Mouse (Mus musculus) forebrain, embryonic 10.5 days (tissue): ENCODE measurements around the gene Rora. TPM values are rescaled to one million over a fixed set of nuclear protein-coding genes. Genes with fewer than 3 reads are reported as not detected.
A peak's percentile ranks its signal among the peaks of the same experiment; 100 is the strongest.

ENCODE experiments used
- DNase-seq: peaks from one replicate; pipeline ENCODE4 v3.0.0-alpha.2; 2017; ENCODE audit warnings: low spot score; ENCODE audit errors: extremely low spot score
- H3K27ac ChIP-seq: fragments of 300-500 bp; sonication (generic); 2 replicates; pipeline ENCODE4 v1.5.1; 2016; ENCODE audit warnings: mild to moderate bottlenecking
- H3K27me3 ChIP-seq: fragments of 300-500 bp; sonication (generic); 2 replicates; pipeline ENCODE4 v1.6.1; 2016; ENCODE audit warnings: mild to moderate bottlenecking; ENCODE audit not compliant: poor library complexity, severe bottlenecking
- H3K36me3 ChIP-seq: fragments of 300-500 bp; sonication (generic); replicated peaks from 2 replicates; pipeline ENCODE4 v1.6.1; 2016; ENCODE audit warnings: mild to moderate bottlenecking, moderate library complexity
- H3K4me1 ChIP-seq: fragments of 300-500 bp; sonication (generic); 2 replicates; pipeline ENCODE4 v1.6.1; 2016
- H3K4me3 ChIP-seq: fragments of 300-500 bp; sonication (generic); 2 replicates; pipeline ENCODE4 v1.5.1; 2016; ENCODE audit warnings: mild to moderate bottlenecking, moderate library complexity
- H3K9me3 ChIP-seq: fragments of 300-500 bp; sonication (generic); 2 replicates; pipeline ENCODE4 v1.6.1; 2016; ENCODE audit warnings: mild to moderate bottlenecking, moderate library complexity
- WGBS: fragments of 180-500 bp; shearing (Covaris S2); methylation state at CpG from one replicate; pipeline ENCODE4 v1.1.7; 2016; 5-methylcytosine and 5-hydroxymethylcytosine counted together
- polyA plus RNA-seq: library from polyadenylated mRNA; unstranded; fragments of >200 nt; fragmentation: Nextera tagmentation; extraction: Ambion mirVana; gene quantifications from 2 replicates; pipeline ENCODE4 v1.2.1, GENCODE M21; 2016

Gene Rora
- polyA plus RNA-seq, 1 experiment from 2014 or later, result 5.6 TPM

DNA sequence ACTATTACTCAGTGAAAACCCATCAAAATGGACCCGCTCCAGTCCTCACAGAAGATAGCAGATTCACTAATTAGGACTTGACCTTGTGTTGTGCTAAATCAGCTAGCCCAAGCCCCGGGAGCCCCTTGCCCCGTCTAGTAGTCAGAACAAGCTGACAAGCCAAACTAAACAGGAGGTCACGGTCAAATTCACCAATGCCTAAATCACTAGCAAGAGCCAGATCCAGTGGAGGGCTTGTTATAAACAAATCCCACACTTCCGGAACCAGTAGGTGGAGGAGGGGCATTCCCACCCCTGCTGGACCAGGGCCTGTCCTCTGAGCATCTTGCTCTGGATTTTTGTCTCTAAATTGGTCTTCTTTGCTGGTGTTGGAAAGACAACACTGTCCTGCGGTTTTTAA is 486.6 kb downstream of the Rora start:
- no peaks in the 10 kb centered on the region for H3K36me3 ChIP-seq
- H3K27ac ChIP-seq, result no peak overlapping the region
- H3K4me3 ChIP-seq, result no peak overlapping the region
- H3K4me1 ChIP-seq, result peaks cover 28% of the 10 kb centered on the region
- DNase-seq, result no peak
- 84% methylated on average over 6 of the region's 6 CpGs for WGBS
- H3K9me3 ChIP-seq, result 0 out of 2 replicates have a peak, but pooled peaks cover under 1% of the 10 kb centered on the region
- peaks cover 37% of the 10 kb centered on the region for H3K27me3 ChIP-seq

DNA sequence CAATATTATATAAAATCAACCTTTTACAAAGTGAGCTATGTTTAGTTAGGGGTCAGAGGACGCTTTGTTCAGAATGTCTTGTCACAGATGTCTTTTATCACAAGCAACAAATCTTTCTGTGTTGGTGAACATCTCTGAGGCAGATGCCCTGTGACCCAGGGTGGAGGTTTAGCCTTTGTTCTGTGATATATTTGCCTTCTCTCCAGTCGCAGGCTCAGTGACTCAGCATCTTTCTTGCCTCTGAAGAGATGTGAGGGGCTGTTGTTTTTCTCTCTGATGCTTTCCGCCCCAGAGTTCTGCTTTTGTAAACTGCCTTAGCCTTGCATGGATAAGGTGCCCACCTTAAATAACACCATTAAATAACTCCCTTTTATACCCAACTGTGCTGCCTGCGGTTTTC is 488.3 kb downstream of the Rora start:
- no peak for DNase-seq
- WGBS, result 75% methylated on average over 4 of the region's 4 CpGs
- Histone ChIP-seq H3K27ac (no peak overlapping the region), H3K36me3 (no peaks in the 10 kb centered on the region), H3K4me1 (peaks cover 23% of the 10 kb centered on the region), H3K9me3 (peaks cover 7% of the 10 kb centered on the region; the same call in 1 of the 2 replicates), H3K27me3 (peaks cover 20% of the 10 kb centered on the region), H3K4me3 (no peak overlapping the region)

DNA sequence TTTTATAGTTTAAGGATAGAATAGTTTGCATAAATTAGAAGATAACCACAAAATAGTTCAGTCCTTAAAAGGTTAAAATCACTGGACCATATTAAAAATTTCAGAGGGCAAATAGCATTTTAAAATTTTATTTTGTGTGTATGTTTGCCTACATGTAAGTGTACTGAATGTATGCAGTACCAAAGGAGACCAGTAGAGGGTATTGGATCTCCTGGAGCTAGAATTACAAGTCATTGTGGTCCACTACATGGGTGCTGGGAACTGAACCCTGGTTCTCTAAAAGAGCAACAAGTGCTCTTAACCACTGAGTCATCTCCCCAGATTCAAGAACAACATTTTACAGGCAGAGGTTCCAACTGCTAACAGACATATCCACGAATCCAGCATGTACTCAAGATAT is 493.4 kb downstream of the Rora start:
- Histone ChIP-seq H3K9me3 (peaks cover 13% of the 10 kb centered on the region), H3K36me3 (no peaks in the 10 kb centered on the region), H3K27ac (no peak overlapping the region), H3K4me3 (no peak overlapping the region), H3K27me3 (peaks cover 15% of the 10 kb centered on the region), H3K4me1 (peaks cover 19% of the 10 kb centered on the region)
- 81% methylated on average over 1 of the region's 1 CpGs for WGBS
- DNase-seq, result no peak

DNA sequence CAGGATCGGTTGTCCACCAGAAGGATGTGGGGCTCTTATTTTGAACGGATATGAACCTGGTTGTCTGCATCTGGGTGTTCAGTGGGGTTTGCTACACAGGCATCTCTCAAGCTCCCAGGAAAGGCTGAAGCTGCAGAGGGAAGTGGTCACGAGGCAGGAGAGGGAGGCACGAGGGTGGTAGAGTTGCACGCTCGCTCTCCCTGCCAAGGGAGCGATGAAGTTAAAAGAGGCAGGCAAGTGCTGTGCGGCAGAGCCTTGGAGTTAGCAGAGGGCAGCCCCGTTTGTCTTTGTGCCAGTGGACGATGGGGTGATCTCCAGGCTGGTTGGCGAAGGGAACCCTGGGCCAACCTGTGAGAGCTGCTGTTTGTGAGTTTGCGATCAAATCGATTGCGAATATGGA is 496.6 kb downstream of the Rora start:
- DNase-seq, result no peak
- Histone ChIP-seq H3K4me1 (peaks cover 19% of the 10 kb centered on the region), H3K4me3 (no peak overlapping the region), H3K36me3 (no peaks in the 10 kb centered on the region), H3K27ac (peak overlapping the region; percentile 6; the same call in 1 of the 2 replicates), H3K27me3 (peaks cover 22% of the 10 kb centered on the region), H3K9me3 (peaks cover 12% of the 10 kb centered on the region)
- 33% methylated on average over 14 of the region's 14 CpGs for WGBS

DNA sequence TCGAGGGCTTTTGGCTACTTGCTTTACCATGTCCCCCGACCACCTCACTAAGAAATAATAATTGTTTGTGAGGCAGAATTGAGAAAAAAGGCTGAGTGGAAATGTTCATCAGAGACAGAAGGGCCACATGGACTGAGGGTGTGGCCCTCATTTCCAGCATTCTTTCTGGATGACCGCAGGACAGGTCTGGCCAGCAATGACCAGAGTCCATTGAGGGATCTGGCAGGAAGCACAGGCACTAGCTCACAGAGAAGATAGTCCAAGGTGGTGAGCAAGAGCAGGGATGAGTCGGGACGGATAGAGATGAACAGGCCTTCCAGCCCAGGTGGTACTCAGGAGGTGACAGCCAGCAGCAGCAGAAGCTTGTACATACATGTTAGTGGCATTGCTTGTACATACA is 501.1 kb downstream of the Rora start:
- no peak for DNase-seq
- H3K4me1 ChIP-seq, result peaks cover 21% of the 10 kb centered on the region
- H3K36me3 ChIP-seq, result no peaks in the 10 kb centered on the region
- H3K27ac ChIP-seq, result no peak overlapping the region
- H3K9me3 ChIP-seq, result no peaks in the 10 kb centered on the region
- 91% methylated on average over 5 of the region's 5 CpGs for WGBS
- no peak overlapping the region for H3K4me3 ChIP-seq
- H3K27me3 ChIP-seq, result peaks cover 19% of the 10 kb centered on the region

DNA sequence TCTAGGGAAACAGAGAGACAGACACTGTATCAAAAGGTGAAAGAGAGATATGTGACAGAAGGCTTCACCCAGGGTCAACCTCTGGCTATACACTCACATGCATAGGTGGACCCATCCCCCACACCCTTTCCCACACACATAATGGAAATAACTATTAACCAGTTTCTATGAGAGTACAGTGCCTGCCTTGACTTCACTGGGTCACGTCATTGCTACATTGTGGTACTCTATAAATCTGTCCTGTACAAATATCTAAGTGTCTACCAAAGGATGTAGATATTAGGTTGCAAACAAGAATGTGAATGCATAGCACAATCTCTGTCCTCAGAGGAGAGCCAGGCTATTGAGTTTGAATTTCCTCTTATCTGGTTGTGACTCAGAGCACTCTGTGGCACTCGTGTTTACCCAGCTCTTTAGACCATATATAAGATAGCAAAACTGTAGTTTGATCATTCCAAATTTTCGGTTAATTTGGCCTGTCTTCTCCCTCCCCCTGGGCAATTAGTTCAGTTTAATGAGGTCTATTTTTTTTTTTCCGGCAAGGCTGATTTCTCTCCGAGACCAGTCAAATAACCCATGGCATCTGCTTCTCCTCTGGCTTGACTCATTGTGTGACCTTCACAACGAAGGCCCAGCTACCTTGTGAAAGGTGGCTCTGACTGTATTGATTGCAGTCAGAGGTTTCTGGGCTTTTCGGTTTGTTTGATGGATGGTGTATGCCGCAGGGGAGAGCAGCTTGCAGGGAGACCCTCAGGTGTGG is 502.4 kb downstream of the Rora start:
- Histone ChIP-seq H3K27ac (no peak overlapping the region), H3K4me3 (no peak overlapping the region), H3K27me3 (peaks cover 10% of the 10 kb centered on the region), H3K36me3 (no peaks in the 10 kb centered on the region), H3K4me1 (peaks cover 11% of the 10 kb centered on the region), H3K9me3 (no peaks in the 10 kb centered on the region)
- 88% methylated on average over 8 of the region's 8 CpGs for WGBS
- DNase-seq, result no peak

DNA sequence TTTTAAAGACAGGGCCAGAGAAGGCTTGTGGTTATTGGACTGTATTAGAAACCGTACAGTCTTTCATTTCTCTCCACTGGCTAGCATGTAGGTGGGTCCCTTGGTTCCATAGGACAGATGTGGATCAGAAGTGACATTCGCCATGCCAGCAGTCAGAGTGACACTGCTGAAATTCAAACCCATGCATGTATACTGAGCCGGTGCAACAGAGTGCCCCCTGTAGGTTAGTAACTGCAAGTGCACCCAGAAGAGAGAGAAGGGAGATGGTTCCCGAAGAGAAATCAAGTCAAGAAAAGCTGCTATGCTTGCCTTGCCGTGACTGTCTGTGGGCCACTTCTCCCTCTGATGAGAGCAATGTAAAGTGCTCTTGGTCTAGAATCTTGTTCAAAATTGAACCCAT is 507.2 kb downstream of the Rora start:
- H3K27ac ChIP-seq, result no peak overlapping the region
- H3K9me3 ChIP-seq, result no peaks in the 10 kb centered on the region
- no peak overlapping the region for H3K4me3 ChIP-seq
- no peaks in the 10 kb centered on the region for H3K36me3 ChIP-seq
- peaks cover 10% of the 10 kb centered on the region; the same call in 1 of the 2 replicates for H3K4me1 ChIP-seq
- DNase-seq, result no peak
- WGBS, result 87% methylated on average over 5 of the region's 5 CpGs
- H3K27me3 ChIP-seq, result no peaks in the 10 kb centered on the region

DNA sequence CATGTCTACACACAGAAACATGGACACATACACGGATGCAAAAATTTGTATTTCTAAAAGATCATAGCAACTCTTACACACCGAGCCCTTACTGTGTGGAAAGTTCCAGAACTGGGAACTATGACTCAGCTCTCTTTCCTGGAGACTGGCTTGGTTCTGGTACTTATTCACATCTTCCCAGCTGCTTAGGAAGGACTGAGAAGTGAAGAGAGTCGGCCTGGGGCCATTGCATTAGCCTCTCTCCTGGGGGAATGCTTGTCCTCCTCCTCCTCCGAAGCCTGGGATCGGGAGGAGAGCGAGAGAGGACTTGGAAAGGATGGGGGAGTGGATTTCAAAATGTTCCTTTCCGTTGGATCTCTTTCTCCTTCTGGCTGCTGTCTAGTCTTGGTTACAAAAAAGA is 511.1 kb downstream of the Rora start:
- H3K9me3 ChIP-seq, result no peaks in the 10 kb centered on the region
- 80% methylated on average over 7 of the region's 7 CpGs for WGBS
- DNase-seq, result no peak
- H3K27me3 ChIP-seq, result no peaks in the 10 kb centered on the region
- H3K27ac ChIP-seq, result no peak overlapping the region
- no peaks in the 10 kb centered on the region for H3K36me3 ChIP-seq
- no peak overlapping the region for H3K4me3 ChIP-seq
- peaks cover 6% of the 10 kb centered on the region; the same call in 1 of the 2 replicates for H3K4me1 ChIP-seq

DNA sequence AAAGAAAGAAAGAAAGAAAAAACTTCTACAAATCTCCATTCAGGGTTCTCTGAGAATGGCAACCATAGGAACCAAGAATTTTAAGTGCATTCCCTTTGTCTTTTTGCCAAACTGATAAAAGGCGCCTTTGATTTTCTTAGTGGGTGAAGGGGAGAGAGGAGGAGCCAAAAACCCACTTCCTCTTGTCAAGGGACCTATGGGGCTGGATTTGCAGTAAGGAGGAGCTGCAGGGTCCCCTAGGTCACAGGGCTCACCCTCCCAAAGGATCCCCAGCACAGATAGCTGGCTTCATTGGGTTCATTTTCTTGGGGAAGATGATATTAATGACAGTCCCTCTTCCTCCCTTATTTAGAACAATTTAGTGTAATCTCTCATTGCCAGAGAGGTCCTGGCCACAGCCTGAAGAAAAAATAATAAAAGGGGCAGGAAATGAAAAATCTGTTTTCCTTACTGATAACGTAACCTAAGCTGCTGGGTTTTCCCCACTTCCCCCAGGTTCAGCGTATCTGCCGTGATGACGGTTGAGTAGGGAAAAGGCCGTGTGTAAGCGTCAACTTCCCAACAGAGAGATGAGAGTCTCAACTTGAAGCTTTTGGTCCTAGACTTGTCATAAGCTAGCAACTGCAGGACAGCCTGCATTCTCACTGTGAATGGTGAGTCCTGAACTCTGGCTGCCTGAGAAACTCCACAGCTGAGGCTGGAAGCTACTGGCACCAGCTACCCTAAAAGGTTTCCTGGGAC is 511.7 kb downstream of the Rora start:
- Histone ChIP-seq H3K27me3 (no peaks in the 10 kb centered on the region), H3K36me3 (no peaks in the 10 kb centered on the region), H3K9me3 (no peaks in the 10 kb centered on the region), H3K27ac (no peak overlapping the region), H3K4me3 (no peak overlapping the region), H3K4me1 (peaks cover 4% of the 10 kb centered on the region; the same call in 1 of the 2 replicates)
- 87% methylated on average over 7 of the region's 7 CpGs for whole genome bisulfite sequencing
- no peak for DNase-seq

DNA sequence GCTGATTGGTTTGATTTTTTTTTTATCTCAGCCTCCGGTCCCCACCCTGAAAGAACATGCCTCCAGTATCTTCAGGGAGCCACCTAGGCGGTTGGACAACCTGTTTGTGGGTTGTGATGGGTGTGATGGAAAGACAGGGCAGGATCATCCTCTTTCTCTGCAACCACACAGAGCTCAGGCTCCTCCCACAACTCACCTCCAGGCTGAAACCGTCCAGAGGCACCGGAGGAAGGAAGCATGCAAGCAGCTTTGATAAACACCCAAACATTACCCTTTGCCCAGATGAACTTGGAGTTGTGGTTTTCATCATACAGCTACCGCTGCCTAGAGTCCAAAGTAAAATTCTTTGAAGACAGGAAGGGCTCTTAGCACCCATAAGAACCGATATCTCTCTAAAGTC is 520.5 kb downstream of the Rora start:
- WGBS, result 82% methylated on average over 6 of the region's 6 CpGs
- no peak for DNase-seq
- no peaks in the 10 kb centered on the region for H3K9me3 ChIP-seq
- H3K4me3 ChIP-seq, result no peak overlapping the region
- no peaks in the 10 kb centered on the region for H3K4me1 ChIP-seq
- no peaks in the 10 kb centered on the region for H3K36me3 ChIP-seq
- no peak overlapping the region for H3K27ac ChIP-seq
- no peaks in the 10 kb centered on the region for H3K27me3 ChIP-seq

DNA sequence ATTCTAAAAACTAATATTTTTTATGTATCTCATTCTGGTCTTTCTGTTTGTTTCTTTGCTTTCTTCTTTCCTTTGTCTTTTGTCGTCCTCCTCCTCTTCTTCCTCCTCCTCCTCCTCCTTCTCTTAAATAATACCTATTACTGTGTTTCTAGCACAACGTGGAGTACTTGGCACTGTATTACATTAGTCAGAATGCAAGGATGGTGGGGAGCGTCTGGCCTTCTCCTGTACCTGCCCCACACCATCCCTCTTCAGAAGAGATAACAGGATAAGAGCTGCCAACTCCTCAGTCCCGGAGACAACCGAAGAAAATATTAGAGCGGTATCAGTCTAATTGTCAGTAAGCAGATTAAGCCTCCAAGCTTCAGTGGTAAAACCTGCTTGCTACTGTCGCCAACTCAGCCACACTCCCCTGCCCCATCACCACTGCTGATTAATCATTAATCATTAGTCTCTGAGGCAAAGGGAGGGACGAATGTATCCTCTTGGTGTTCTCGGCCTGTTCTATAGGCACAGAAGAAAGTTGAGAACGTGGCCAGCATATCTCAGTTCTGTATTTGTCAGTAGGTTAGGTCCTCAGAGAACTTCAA is 521.0 kb downstream of the Rora start:
- H3K4me1 ChIP-seq, result no peaks in the 10 kb centered on the region
- 84% methylated on average over 10 of the region's 10 CpGs for WGBS
- H3K27me3 ChIP-seq, result no peaks in the 10 kb centered on the region
- H3K9me3 ChIP-seq, result no peaks in the 10 kb centered on the region
- no peaks in the 10 kb centered on the region for H3K36me3 ChIP-seq
- no peak overlapping the region for H3K27ac ChIP-seq
- no peak overlapping the region for H3K4me3 ChIP-seq
- DNase-seq, result no peak

DNA sequence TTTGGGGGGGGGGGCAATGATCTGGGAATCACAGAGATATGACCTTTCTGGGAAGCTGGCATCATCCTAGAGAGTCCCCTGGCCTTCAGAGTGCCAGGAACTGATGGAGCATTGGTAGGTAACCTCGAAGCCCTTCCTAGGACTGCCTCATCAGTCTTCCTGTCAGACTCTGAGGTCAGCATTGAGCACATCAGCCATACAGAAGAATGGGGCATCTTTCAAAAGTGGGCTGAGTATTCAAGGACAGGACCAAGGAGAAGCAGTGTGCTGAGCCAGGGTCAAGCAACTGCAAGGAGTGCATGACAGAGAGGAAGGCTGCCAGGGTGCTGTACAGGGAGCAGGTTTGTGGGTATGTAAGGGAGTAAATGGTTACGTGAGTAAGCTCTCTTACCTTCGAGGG is 523.4 kb downstream of the Rora start:
- Histone ChIP-seq H3K4me1 (peaks cover 5% of the 10 kb centered on the region), H3K36me3 (no peaks in the 10 kb centered on the region), H3K27me3 (no peaks in the 10 kb centered on the region), H3K27ac (no peak overlapping the region), H3K4me3 (no peak overlapping the region), H3K9me3 (no peaks in the 10 kb centered on the region)
- no peak for DNase-seq
- WGBS, result 94% methylated on average over 3 of the region's 3 CpGs

DNA sequence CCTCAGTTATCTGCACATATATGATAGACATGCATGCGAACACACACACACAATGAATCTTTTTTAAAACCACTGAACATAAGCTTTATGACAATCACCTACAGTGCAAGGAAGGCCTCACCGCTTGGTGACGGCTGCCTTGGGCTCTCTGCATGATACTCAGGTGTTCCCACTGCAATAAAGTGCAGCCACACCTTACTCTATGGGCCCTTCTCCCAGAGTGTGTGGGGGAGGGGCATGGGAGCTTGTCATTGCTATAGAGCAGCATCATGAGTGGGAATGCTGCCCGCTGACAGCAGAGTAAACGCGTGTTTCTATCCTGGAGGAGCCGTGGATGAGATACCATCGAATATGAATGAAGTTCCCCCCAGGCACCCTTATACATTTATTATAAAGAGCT is 525.6 kb downstream of the Rora start:
- WGBS, result 93% methylated on average over 8 of the region's 8 CpGs
- no peaks in the 10 kb centered on the region for H3K9me3 ChIP-seq
- no peak for DNase-seq

More for the DNA sequence above, 525.6 kb downstream of the Rora start:
- Histone ChIP-seq H3K27me3 (no peaks in the 10 kb centered on the region), H3K4me3 (no peak overlapping the region), H3K4me1 (peaks cover 11% of the 10 kb centered on the region), H3K36me3 (no peaks in the 10 kb centered on the region), H3K27ac (no peak overlapping the region)
